ENCODE assay signal across 7 mouse cellular contexts in genomic region chr2:166487688-166488087, GRCm38 (mm10).
DNase-seq lines count a peak whose midpoint lies in the region; ATAC-seq and TF ChIP-seq lines count a peak whose summit lies in the region.

No protein-coding gene starts in this region.

- WGBS in forebrain, embryonic 11.5 days: 86% methylated on average over 15 of the region's 15 CpGs
- 78% methylated on average over 15 of the region's 15 CpGs for WGBS in stomach, postnatal 0 days

- H3K36me3 ChIP-seq in forebrain, embryonic 11.5 days (ENCODE audit: control insufficient read depth, insufficient read depth, low read length): no peaks in the 10 kb centered on the region
- no peaks in the 10 kb centered on the region for H3K36me3 ChIP-seq in stomach, postnatal 0 days (ENCODE audit: control insufficient read depth, insufficient read depth, low read length)

- no peak overlapping the region for H3K9ac ChIP-seq in forebrain, embryonic 11.5 days (ENCODE audit: low read length)
- no peak overlapping the region for H3K9ac ChIP-seq in stomach, postnatal 0 days (ENCODE audit: low read length)

- no peak for TF ChIP-seq EP300 in stomach, postnatal 0 days (optimal IDR thresholded peaks at IDR 0.05)

- TF ChIP-seq CTCF in stomach, postnatal 0 days (IDR thresholded peaks at IDR 0.05; ENCODE audit: low read depth): no peak

- H3K4me1 ChIP-seq in forebrain, embryonic 11.5 days (replicated peaks; ENCODE audit: control insufficient read depth, insufficient read depth, low read length): peaks cover 23% of the 10 kb centered on the region
- no peaks in the 10 kb centered on the region for H3K4me1 ChIP-seq in stomach, postnatal 0 days (replicated peaks; ENCODE audit: control insufficient read depth, insufficient read depth)

- no peaks in the 10 kb centered on the region for H3K27me3 ChIP-seq in forebrain, embryonic 11.5 days (ENCODE audit: control insufficient read depth, insufficient read depth, low read length)
- H3K27me3 ChIP-seq in stomach, postnatal 0 days (ENCODE audit: control insufficient read depth, insufficient read depth, low read length): no peaks in the 10 kb centered on the region

- ATAC-seq in forebrain, embryonic 11.5 days (replicated peaks; ENCODE audit: low FRiP score): 0 out of 2 replicates have a peak, but pooled peaks have one; percentile 8
- no peak for ATAC-seq in stomach, postnatal 0 days (ENCODE audit: low FRiP score, low TSS enrichment)

- H3K9me3 ChIP-seq in forebrain, embryonic 11.5 days (ENCODE audit: control insufficient read depth, low read length): no peaks in the 10 kb centered on the region
- no peaks in the 10 kb centered on the region for H3K9me3 ChIP-seq in stomach, postnatal 0 days (ENCODE audit: control insufficient read depth, low read length)

- peak overlapping the region; percentile 85; the same call in 1 of the 2 replicates for H3K27ac ChIP-seq in forebrain, embryonic 11.5 days (ENCODE audit: low read depth, low read length)
- H3K27ac ChIP-seq in stomach, postnatal 0 days (replicated peaks): no peak overlapping the region

- no peak overlapping the region for H3K4me2 ChIP-seq in forebrain, embryonic 11.5 days (ENCODE audit: low read depth, low read length, severe bottlenecking)
- no peak overlapping the region for H3K4me2 ChIP-seq in stomach, postnatal 0 days (replicated peaks; ENCODE audit: low read depth)

- DNase-seq in kidney, postnatal 14 days: peak; percentile 44
- no peak for DNase-seq in kidney, adult 11 months
- peak; percentile 63 for DNase-seq in testis, postnatal 10 days (ENCODE audit: low spot score)
- no peak for DNase-seq in testis, postnatal 14 days (ENCODE audit: low spot score)
- peak; percentile 75 for DNase-seq in forebrain, embryonic 11.5 days (ENCODE audit: low spot score)
- peak; percentile 37 for DNase-seq in stomach, postnatal 0 days (ENCODE audit: low spot score)
- DNase-seq in cerebellum, adult 11 months: no peak

- no peak overlapping the region for H3K4me3 ChIP-seq in forebrain, embryonic 11.5 days (ENCODE audit: low read depth, low read length)
- no peak overlapping the region for H3K4me3 ChIP-seq in stomach, postnatal 0 days (ENCODE audit: low read depth, low read length)

Comparison
In these comparisons a context has a peak if more than half of its experiments do, and no peak if none do; other contexts are left out.
1. DNase-seq: peak in kidney, postnatal 14 days (single experiment), testis, postnatal 10 days (single experiment), forebrain, embryonic 11.5 days (single experiment) and stomach, postnatal 0 days (single experiment); none in kidney, adult 11 months (single experiment), testis, postnatal 14 days (single experiment) and cerebellum, adult 11 months (single experiment).